Mouse (Mus musculus) adrenal gland, adult 10 weeks (tissue): ENCODE results near the gene Thoc7. TPM values are rescaled to one million over a fixed set of nuclear protein-coding genes. Genes with fewer than 3 reads are reported as not detected.

Experiments
- polyA plus RNA-seq: library from polyadenylated mRNA; stranded (reverse); fragments of 350-450 nt; fragmentation: Illumina TruSeq; extraction: RNeasy Lipid Tissue Mini Kit (QIAGEN cat#74804); gene quantifications from one replicate; pipeline ENCODE4 v1.2.3, GENCODE M21; 2014; ENCODE audit warnings: low read depth, low replicate concordance

Gene Thoc7
- polyA plus RNA-seq: 441 TPM

DNA sequence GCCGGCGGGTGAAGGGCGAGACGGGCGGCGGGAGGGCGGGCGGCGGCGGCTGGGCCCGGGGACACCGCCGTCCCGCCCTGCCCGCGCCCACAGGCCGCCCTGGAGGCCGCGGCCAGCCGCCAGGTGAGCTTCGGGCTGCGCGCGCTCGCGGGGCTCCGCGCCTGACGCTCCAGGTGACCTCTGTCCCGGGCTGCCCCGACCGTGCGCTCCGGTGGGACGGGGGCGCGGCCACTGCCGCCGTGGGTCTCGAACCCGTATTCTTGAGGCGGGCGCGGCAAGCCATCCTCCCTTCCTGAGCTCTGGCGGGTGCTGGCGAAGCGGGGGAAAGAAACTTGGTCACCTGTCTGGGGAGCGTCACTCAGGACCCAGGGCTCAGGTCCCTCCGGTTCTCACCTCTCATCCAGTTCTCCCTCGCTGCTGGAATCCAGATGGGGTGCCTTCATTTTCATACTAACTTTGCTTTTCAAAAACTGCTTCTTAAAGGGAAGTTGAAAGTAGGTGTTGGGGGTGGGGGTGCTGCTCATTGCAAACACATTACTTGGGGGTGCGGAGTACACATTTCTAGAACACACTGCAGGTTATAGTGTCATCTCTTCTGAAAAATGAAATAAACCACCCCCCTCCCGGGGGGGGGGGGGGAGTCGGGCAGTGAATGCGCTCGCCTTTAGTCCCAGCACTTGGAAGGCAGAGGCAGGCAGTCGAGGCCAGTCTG is at the start of gene Thoc7, which contains the start of gene Atxn7:
TSS of gene Thoc7 (minus strand) at position 452 of the 712 bp plus-strand sequence.
TSS of gene Atxn7 (plus strand) at position 40 of the 712 bp plus-strand sequence.

DNA sequence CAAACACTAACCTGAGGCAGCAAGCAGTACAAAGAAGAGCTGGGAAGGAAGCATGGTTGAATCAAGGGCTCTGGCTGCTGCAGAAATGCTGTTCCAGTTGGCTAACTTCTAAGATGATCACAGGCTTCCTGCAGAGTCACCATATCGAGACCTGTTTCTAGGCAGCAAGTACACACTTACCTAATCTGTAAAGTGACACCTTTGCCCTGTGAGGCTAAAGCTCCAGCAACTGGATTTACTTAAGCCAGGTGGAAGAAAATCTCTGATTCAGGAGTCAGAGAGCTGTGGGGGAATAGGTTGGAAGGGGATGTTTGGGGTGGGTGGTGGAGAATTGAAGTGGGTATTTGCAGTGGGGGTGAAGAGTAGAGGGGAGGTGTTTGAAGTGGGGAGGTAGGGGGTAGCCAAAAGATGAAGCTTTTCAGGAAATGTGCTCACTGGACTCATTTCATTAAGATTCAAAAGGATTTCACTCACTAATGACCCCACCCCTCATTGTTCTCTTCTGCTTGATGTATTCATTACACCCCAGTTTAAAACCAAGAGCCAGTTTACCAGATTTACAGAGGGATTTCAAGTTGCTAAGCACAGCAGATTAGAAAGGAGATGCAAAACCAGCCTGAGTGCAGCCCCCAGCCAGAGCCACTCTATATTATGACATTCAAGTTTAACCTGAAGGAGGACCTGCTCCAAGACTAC is 47.1 kb downstream of the Thoc7 start, which contains the start of gene Gm281:
TSS of gene Gm281 (minus strand) at position 92 of the 696 bp plus-strand sequence.

Other genes with a start within 250 kb of the Thoc7 start
- not detected for gene Gm281, start 47.4 kb downstream of the Thoc7 start, polyA plus RNA-seq
- gene Atxn7, start 412 bp downstream of the Thoc7 start, polyA plus RNA-seq: 19.0 TPM
- gene Psmd6, start 159.1 kb upstream of the Thoc7 start, polyA plus RNA-seq: 204 TPM
- not detected for gene Olfr720, start 225.0 kb upstream of the Thoc7 start, polyA plus RNA-seq